Mouse (Mus musculus): Measurements from ENCODE around the gene Vps16. TPM values are rescaled to one million over a fixed set of nuclear protein-coding genes. Genes with fewer than 3 reads are reported as not detected.
A peak's percentile ranks its signal among the peaks of the same experiment; 100 is the strongest.

Vps16 gene
- 10 to 100 TPM; 57.5 to 58.1 TPM for total RNA-seq (2021)
- long read RNA-seq, experiment 1, transcript Vps16-201 (24 exons, 3,161 nt), result major isoform, 62 of 84 reads
- long read RNA-seq, experiment 1, partial matches to known transcripts, result 8 of 84 reads
- long read RNA-seq, experiment 1, other reads (novel, unspliced or antisense), result 14 of 84 reads
- long read RNA-seq, experiment 2, transcript Vps16-201 (24 exons, 3,161 nt), result major isoform, 17 of 37 reads
- long read RNA-seq, experiment 2, partial matches to known transcripts, result 5 of 37 reads
- long read RNA-seq, experiment 2, other reads (novel, unspliced or antisense), result 15 of 37 reads

GRCm38 (mm10) chr2:130424126-130424853 is at the start of gene Vps16, which contains the start of gene Pced1a:
Vps16 (plus strand) TSS chr2:130424339.
Pced1a (minus strand) TSS chr2:130424701.
- DNase-seq, result peak; percentile 96

- DNase-seq, result no peak
These were observed 49.2 kb upstream of the Vps16 start for GRCm38 (mm10) chr2:130374951-130375350.

- no peak for DNase-seq
These were observed 40.9 kb upstream of the Vps16 start for GRCm38 (mm10) chr2:130383205-130383604.

- DNase-seq, result no peak
These were observed 40.2 kb upstream of the Vps16 start for GRCm38 (mm10) chr2:130383895-130384294.

GRCm38 (mm10) chr2:130386212-130386611 is 37.9 kb upstream of the Vps16 start:
- DNase-seq, result no peak

- no peak for DNase-seq
These were observed 35.3 kb upstream of the Vps16 start for GRCm38 (mm10) chr2:130388796-130389195.

- no peak for DNase-seq
These were observed 33.0 kb upstream of the Vps16 start for GRCm38 (mm10) chr2:130390993-130391625.

GRCm38 (mm10) chr2:130392836-130393235 is 31.3 kb upstream of the Vps16 start:
- DNase-seq, result no peak

- no peak for DNase-seq
These were observed 28.4 kb upstream of the Vps16 start for GRCm38 (mm10) chr2:130395696-130396095.

- DNase-seq, result peak; percentile 26
These were observed 26.8 kb upstream of the Vps16 start, which contains the start of gene Cpxm1 for GRCm38 (mm10) chr2:130397186-130397985. Cpxm1 (minus strand) TSS chr2:130397574.

GRCm38 (mm10) chr2:130398091-130398490 is 26.0 kb upstream of the Vps16 start:
- DNase-seq, result peak; percentile 30

- DNase-seq, result no peak
These were observed 24.1 kb upstream of the Vps16 start for GRCm38 (mm10) chr2:130400046-130400445.

GRCm38 (mm10) chr2:130401891-130402290 is 22.2 kb upstream of the Vps16 start:
- DNase-seq, result no peak

- no peak for DNase-seq
These were observed 19.2 kb upstream of the Vps16 start, which contains the start of the genes Gm28372 and 1700020A23Rik for GRCm38 (mm10) chr2:130404939-130405338. Gm28372 (plus strand) TSS chr2:130405239. 1700020A23Rik (plus strand) TSS chr2:130405259.

GRCm38 (mm10) chr2:130406178-130406577 is 18.0 kb upstream of the Vps16 start, which contains the start of gene Tmem239:
Tmem239 (plus strand) TSS chr2:130406478.
- no peak for DNase-seq

- DNase-seq, result no peak
These were observed 15.9 kb upstream of the Vps16 start for GRCm38 (mm10) chr2:130408194-130408593.

- DNase-seq, result peak; percentile 92
These were observed 12.3 kb upstream of the Vps16 start for GRCm38 (mm10) chr2:130411558-130412495.

GRCm38 (mm10) chr2:130412775-130413174 is 11.4 kb upstream of the Vps16 start:
- DNase-seq, result no peak

- no peak for DNase-seq
These were observed 9.9 kb upstream of the Vps16 start for GRCm38 (mm10) chr2:130414094-130414856.
